Mouse (Mus musculus) left cerebral cortex, adult 2 months (tissue): ENCODE data around the gene Oas1f. TPM values are rescaled to one million over a fixed set of nuclear protein-coding genes. Genes with fewer than 3 reads are reported as not detected.
"Not testable (repeated sequence)": the region's sequence is repeated elsewhere in the genome, so short reads cannot be mapped to it uniquely, and the experiment has no call there.

Source experiments
- DNase-seq, 2 experiments: peaks; one replicate each; pipeline ENCODE4 v3.0.0; 2021 to 2022; ENCODE audit warnings: low spot score in 2 of 2, mixed read lengths in 1 of 2; ENCODE audit errors: extremely low spot score in 1 of 2
- H3K27ac ChIP-seq: fragments of 200-600 bp; 2 replicates; pipeline ENCODE4 v1.8.1; 2022
- H3K4me3 ChIP-seq: fragments of 200-600 bp; 2 replicates; pipeline ENCODE4 v1.8.1; 2022
- CTCF ChIP-seq: fragments of 200-600 bp; IDR thresholded peaks from 2 replicates; pipeline ENCODE4 v1.8.1; 2022; ENCODE audit warnings: antibody characterized with exemption, mild to moderate bottlenecking, moderate library complexity
- intact Hi-C: fragments of 180-260 bp; cut with DNase I; formaldehyde crosslinking; loops from one replicate; pipeline ENCODE4 v1.15.1; 2025
- total RNA-seq, 2 experiments: library from RNA; stranded (reverse); gene quantifications; 2 replicates each; pipeline ENCODE4 v1.2.3; 2021

Gene Oas1f
- total RNA-seq, 2 experiments from 2014 or later, result not detected

- no peak for TF ChIP-seq CTCF
- H3K27ac ChIP-seq, result no peak overlapping the region
- H3K4me3 ChIP-seq, result no peak overlapping the region
- intact Hi-C loops, result loop anchor here (10.0 kb wide), 1 partner anchor 341 kb away; no protein-coding TSS in a partner anchor
- no peak for DNase-seq
Observed at GRCm38 (mm10) chr5:120833335-120834280, 13.6 kb upstream of the Oas1f start.

GRCm38 (mm10) chr5:120836731-120837585, 10.2 kb upstream of the Oas1f start:
- peak; percentile 65 for TF ChIP-seq CTCF
- no peak overlapping the region for H3K27ac ChIP-seq
- intact Hi-C loops, result loop anchor here (10.0 kb wide), 1 partner anchor 338 kb away; no protein-coding TSS in a partner anchor
- peak; percentile 10 to 49 for DNase-seq
- no peak overlapping the region for H3K4me3 ChIP-seq

- DNase-seq, result no peak
- TF ChIP-seq CTCF, result no peak
- Histone ChIP-seq H3K4me3 (no peak overlapping the region), H3K27ac (no peak overlapping the region)
- intact Hi-C loops, result no loop called here
Observed at GRCm38 (mm10) chr5:120844713-120845112, 2.5 kb upstream of the Oas1f start.

- TF ChIP-seq CTCF, result peak; percentile 68
- peak; percentile 11 to 24 for DNase-seq
- H3K4me3 ChIP-seq, result no peak overlapping the region
- intact Hi-C loops, result no loop called here
- H3K27ac ChIP-seq, result no peak overlapping the region
Observed at GRCm38 (mm10) chr5:120849601-120850136, 2.5 kb downstream of the Oas1f start.

- intact Hi-C loops, result no loop called here
- no peak for DNase-seq
- no peak overlapping the region for H3K4me3 ChIP-seq
- H3K27ac ChIP-seq, result no peak overlapping the region
- no peak for TF ChIP-seq CTCF
Observed at GRCm38 (mm10) chr5:120859241-120859640, 12.1 kb downstream of the Oas1f start.

- no peak for TF ChIP-seq CTCF
- no peak for DNase-seq
- H3K27ac ChIP-seq, result no peak within 1 kb of the TSS
- intact Hi-C loops, result no loop called here
- H3K4me3 ChIP-seq, result no peak within 1 kb of the TSS
Observed at GRCm38 (mm10) chr5:120861121-120861520, 14.0 kb downstream of the Oas1f start, which contains the start of gene Oas1h. Gene Oas1h, plus strand, starts transcription at chr5:120861421.

- intact Hi-C loops, result no loop called here
- peak; percentile 38 for TF ChIP-seq CTCF
- no peak overlapping the region for H3K4me3 ChIP-seq
- DNase-seq, result no peak
- no peak overlapping the region for H3K27ac ChIP-seq
Observed at GRCm38 (mm10) chr5:120865336-120865860, 18.2 kb downstream of the Oas1f start.

- H3K27ac ChIP-seq, result no peak overlapping the region
- H3K4me3 ChIP-seq, result no peak overlapping the region
- TF ChIP-seq CTCF, result no peak
- no peak for DNase-seq
- intact Hi-C loops, result loop anchor here (5.0 kb wide), 1 partner anchor 38 kb away; the partner anchor contains the start of gene Oas1a
Observed at GRCm38 (mm10) chr5:120869436-120870015, 22.4 kb downstream of the Oas1f start.

GRCm38 (mm10) chr5:120870081-120870480, 22.9 kb downstream of the Oas1f start:
- intact Hi-C loops, result loop anchor here (5.0 kb wide), 1 partner anchor 37 kb away; the partner anchor contains the start of gene Oas1a
- TF ChIP-seq CTCF, result no peak
- Histone ChIP-seq H3K27ac (no peak overlapping the region), H3K4me3 (no peak overlapping the region)
- DNase-seq, result no peak

- H3K27ac ChIP-seq, result no peak overlapping the region
- TF ChIP-seq CTCF, result no peak
- DNase-seq, result no peak
Observed at GRCm38 (mm10) chr5:120870782-120871181, 23.6 kb downstream of the Oas1f start.

GRCm38 (mm10) chr5:120871469-120871868, 24.3 kb downstream of the Oas1f start:
- intact Hi-C loops, result loop anchor here (5.0 kb wide), 1 partner anchor 36 kb away; the partner anchor contains the start of gene Oas1a
- no peak overlapping the region for H3K4me3 ChIP-seq
- DNase-seq, result no peak

More at GRCm38 (mm10) chr5:120870782-120871181, 23.6 kb downstream of the Oas1f start:
- no peak overlapping the region for H3K4me3 ChIP-seq
- intact Hi-C loops, result loop anchor here (5.0 kb wide), 1 partner anchor 37 kb away; the partner anchor contains the start of gene Oas1a

GRCm38 (mm10) chr5:120876839-120877238, 29.7 kb downstream of the Oas1f start:
- H3K4me3 ChIP-seq, H3K27ac ChIP-seq, DNase-seq, intact Hi-C loops: not testable (repeated sequence)

More at GRCm38 (mm10) chr5:120871469-120871868, 24.3 kb downstream of the Oas1f start:
- no peak for TF ChIP-seq CTCF
- H3K27ac ChIP-seq, result no peak overlapping the region

- H3K4me3 ChIP-seq, DNase-seq, H3K27ac ChIP-seq, intact Hi-C loops: not testable (repeated sequence)
Observed at GRCm38 (mm10) chr5:120877407-120877806, 30.2 kb downstream of the Oas1f start.

- not testable (repeated sequence) for DNase-seq, H3K4me3 ChIP-seq, H3K27ac ChIP-seq
- intact Hi-C loops, result loop anchor here (2.0 kb wide), 1 partner anchor 20 kb away; no protein-coding TSS in a partner anchor
Observed at GRCm38 (mm10) chr5:120878803-120879202, 31.6 kb downstream of the Oas1f start.

GRCm38 (mm10) chr5:120881681-120882080, 34.5 kb downstream of the Oas1f start:
- H3K4me3 ChIP-seq, DNase-seq, intact Hi-C loops, H3K27ac ChIP-seq: not testable (repeated sequence)
